Mouse (Mus musculus): ENCODE results near the gene Miox. TPM values are rescaled to one million over a fixed set of nuclear protein-coding genes. Genes with fewer than 3 reads are reported as not detected.

Gene Miox
- polyA plus RNA-seq (2012; ENCODE audit: low replicate concordance): not detected in 2 replicates

DNA sequence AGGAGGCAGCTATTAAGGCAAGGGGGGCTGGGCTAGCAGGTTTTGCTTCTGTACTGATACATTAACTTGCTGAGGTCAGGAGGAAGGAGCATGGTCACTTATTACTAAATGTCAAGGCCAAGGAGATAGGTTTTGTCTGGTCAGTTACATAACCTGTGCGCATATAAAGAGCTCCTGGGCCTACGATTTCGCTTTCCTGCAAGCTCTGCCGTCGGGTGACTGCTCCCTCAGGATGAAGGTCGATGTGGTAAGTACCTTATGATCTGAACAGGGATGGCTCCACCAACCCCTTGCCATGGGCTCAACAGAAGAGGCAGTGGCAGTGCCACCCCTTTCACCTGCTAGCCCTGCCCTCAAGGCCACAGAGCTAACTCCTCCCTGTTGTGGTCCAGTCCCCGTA lies at the start of gene Miox:
Gene Miox, plus strand, starts transcription at position 128 of the 400 bp plus-strand sequence.

GRCm38 (mm10) chr15:89315190-89315731 lies 18.9 kb upstream of the Miox start, which contains the start of gene Sbf1:
Gene Sbf1, minus strand, starts transcription at chr15:89315311.

GRCm38 (mm10) chr15:89322670-89323522 lies 11.3 kb upstream of the Miox start, which contains the start of gene Adm2:
Gene Adm2, plus strand, starts transcription at chr15:89322720.

GRCm38 (mm10) chr15:89355241-89356187 lies 21.3 kb downstream of the Miox start, which contains the start of the genes Lmf2 and Ncaph2:
Gene Lmf2, minus strand, starts transcription at chr15:89355659.
Gene Ncaph2, plus strand, starts transcription at chr15:89355719.

DNA sequence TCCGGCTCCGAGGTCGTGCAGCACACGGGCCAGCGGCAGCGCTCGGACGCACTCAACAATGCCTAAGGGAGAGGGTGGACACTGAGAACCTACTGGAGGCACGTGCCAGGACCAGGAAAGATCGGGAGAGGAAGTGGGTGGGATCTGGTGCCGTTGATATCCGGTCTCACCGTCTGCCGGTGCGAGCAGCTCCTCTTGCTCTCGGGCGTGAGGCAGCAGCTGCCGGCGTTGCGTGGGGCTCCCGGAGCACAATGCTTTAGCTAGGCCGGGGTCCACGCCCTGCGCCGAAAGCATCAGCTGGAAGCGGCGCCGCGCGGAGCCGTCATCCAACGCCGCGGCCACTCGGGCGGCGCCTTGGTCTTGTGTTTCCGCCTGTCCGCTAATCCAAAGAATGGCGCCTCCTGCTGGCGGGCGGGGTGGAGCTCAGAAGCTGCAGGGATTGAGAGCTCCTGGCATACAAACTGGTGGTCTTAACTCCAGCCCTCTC lies 39.6 kb downstream of the Miox start, which contains the start of gene Sco2:
Gene Sco2, minus strand, starts transcription at position 85 of the 487 bp plus-strand sequence.

GRCm38 (mm10) chr15:89376957-89377356 lies 42.8 kb downstream of the Miox start, which contains the start of gene Tymp:
Gene Tymp, minus strand, starts transcription at chr15:89377039.

DNA sequence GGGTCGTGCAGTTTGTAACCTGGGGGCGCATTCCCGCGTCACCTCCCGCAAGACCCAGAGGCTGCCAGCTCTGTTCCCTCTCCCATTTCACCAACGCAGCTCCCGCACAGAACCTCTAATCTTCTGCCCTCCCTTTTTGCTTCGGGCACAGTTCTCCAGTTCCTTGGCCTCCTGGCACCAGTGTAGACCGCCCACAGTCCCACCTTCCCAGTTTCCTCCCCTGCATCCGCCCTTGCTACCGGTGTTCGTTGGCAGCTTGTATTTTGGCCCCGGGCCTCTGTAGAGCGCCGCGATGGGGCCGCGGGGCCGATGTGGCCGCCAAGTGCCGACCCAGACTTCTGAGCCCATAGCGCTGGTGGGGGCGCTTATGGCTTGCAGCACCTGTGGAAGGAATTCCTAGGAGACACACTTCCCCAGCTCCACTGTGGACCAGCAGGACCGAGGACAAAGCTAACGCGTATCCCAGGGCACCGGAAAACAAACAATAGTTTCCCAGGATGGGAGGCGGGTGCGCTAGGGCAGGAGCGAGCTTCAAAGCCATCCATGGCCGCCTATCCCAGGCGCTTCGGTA lies 44.7 kb downstream of the Miox start, which contains the start of gene Odf3b:
Gene Odf3b, minus strand, starts transcription at position 452 of the 571 bp plus-strand sequence.

GRCm38 (mm10) chr15:89384617-89385016 lies 50.4 kb downstream of the Miox start, which contains the start of gene Klhdc7b:
Gene Klhdc7b, plus strand, starts transcription at chr15:89384917.

Other genes with a start within 250 kb of the Miox start
- 8.3 and 15.0 TPM in 2 replicates for gene Selenoo, start 245.3 kb upstream of the Miox start, polyA plus RNA-seq (2012; ENCODE audit: low replicate concordance)
- gene Tubgcp6, start 211.3 kb upstream of the Miox start, polyA plus RNA-seq (2012; ENCODE audit: low replicate concordance): 52.9 and 64.3 TPM in 2 replicates
- 7.1 and 39.2 TPM in 2 replicates for gene Hdac10, start 205.7 kb upstream of the Miox start, polyA plus RNA-seq (2012; ENCODE audit: low replicate concordance)
- gene Mapk12, start 193.7 kb upstream of the Miox start, polyA plus RNA-seq (2012; ENCODE audit: low replicate concordance): 5.9 and 9.3 TPM in 2 replicates
- 13.6 and 30.8 TPM in 2 replicates for gene Mapk11, start 184.8 kb upstream of the Miox start, polyA plus RNA-seq (2012; ENCODE audit: low replicate concordance)
- 114 and 275 TPM in 2 replicates for gene Plxnb2, start 153.6 kb upstream of the Miox start, polyA plus RNA-seq (2012; ENCODE audit: low replicate concordance)
- gene Dennd6b, start 137.9 kb upstream of the Miox start, polyA plus RNA-seq (2012; ENCODE audit: low replicate concordance): 28.6 and 33.7 TPM in 2 replicates
- 175 and 371 TPM in 2 replicates for gene Ppp6r2, start 122.8 kb upstream of the Miox start, polyA plus RNA-seq (2012; ENCODE audit: low replicate concordance)
- gene Sbf1, start 19.1 kb upstream of the Miox start, polyA plus RNA-seq (2012; ENCODE audit: low replicate concordance): 316 and 384 TPM in 2 replicates
- gene Adm2, start 11.7 kb upstream of the Miox start, polyA plus RNA-seq (2012; ENCODE audit: low replicate concordance): 0.31 TPM in 1 of 2 replicates, not detected in the other
- gene Lmf2, start 21.3 kb downstream of the Miox start, polyA plus RNA-seq (2012; ENCODE audit: low replicate concordance): 107 and 187 TPM in 2 replicates
- 47.9 and 48.1 TPM in 2 replicates for gene Ncaph2, start 21.3 kb downstream of the Miox start, polyA plus RNA-seq (2012; ENCODE audit: low replicate concordance)
- gene Sco2, start 39.4 kb downstream of the Miox start, polyA plus RNA-seq (2012; ENCODE audit: low replicate concordance): 35.5 and 46.3 TPM in 2 replicates
- gene Tymp, start 42.6 kb downstream of the Miox start, polyA plus RNA-seq (2012; ENCODE audit: low replicate concordance): 1.3 and 2.9 TPM in 2 replicates
- gene Odf3b, start 44.9 kb downstream of the Miox start, polyA plus RNA-seq (2012; ENCODE audit: low replicate concordance): 1.4 and 3.2 TPM in 2 replicates
- not detected in 2 replicates for gene Klhdc7b, start 50.5 kb downstream of the Miox start, polyA plus RNA-seq (2012; ENCODE audit: low replicate concordance)
- gene Syce3, start 76.1 kb downstream of the Miox start, polyA plus RNA-seq (2012; ENCODE audit: low replicate concordance): not detected in 2 replicates
- 0.33 and 2.2 TPM in 2 replicates for gene Cpt1b, start 91.5 kb downstream of the Miox start, polyA plus RNA-seq (2012; ENCODE audit: low replicate concordance)
- 0.24 and 0.42 TPM in 2 replicates for gene C730034F03Rik, start 95.2 kb downstream of the Miox start, polyA plus RNA-seq (2012; ENCODE audit: low replicate concordance)
- gene Gm44502, start 95.3 kb downstream of the Miox start, polyA plus RNA-seq (2012; ENCODE audit: low replicate concordance): 0.86 and 3.8 TPM in 2 replicates
- gene Chkb, start 95.5 kb downstream of the Miox start, polyA plus RNA-seq (2012; ENCODE audit: low replicate concordance): 150 and 271 TPM in 2 replicates
- gene Mapk8ip2, start 119.5 kb downstream of the Miox start, polyA plus RNA-seq (2012; ENCODE audit: low replicate concordance): 0.02 TPM in 1 of 2 replicates, not detected in the other
- gene Arsa, start 143.0 kb downstream of the Miox start, polyA plus RNA-seq (2012; ENCODE audit: low replicate concordance): 51.3 and 54.9 TPM in 2 replicates
- gene Shank3, start 165.2 kb downstream of the Miox start, polyA plus RNA-seq (2012; ENCODE audit: low replicate concordance): 1.6 and 7.3 TPM in 2 replicates
- 0.08 TPM in 1 of 2 replicates, not detected in the other for gene Acr, start 233.9 kb downstream of the Miox start, polyA plus RNA-seq (2012; ENCODE audit: low replicate concordance)

All from hematopoietic multipotent progenitor cell, adult 10-12 weeks (in vitro differentiated cells).